Mouse (Mus musculus): ENCODE measurements at regions not wholly inside any gene's neighbourhood (a gene's known extent, or its start where the extent isn't known, plus 50 kb on each side); places are given as distances from the start of the nearest gene placed in this dataset.

DNA sequence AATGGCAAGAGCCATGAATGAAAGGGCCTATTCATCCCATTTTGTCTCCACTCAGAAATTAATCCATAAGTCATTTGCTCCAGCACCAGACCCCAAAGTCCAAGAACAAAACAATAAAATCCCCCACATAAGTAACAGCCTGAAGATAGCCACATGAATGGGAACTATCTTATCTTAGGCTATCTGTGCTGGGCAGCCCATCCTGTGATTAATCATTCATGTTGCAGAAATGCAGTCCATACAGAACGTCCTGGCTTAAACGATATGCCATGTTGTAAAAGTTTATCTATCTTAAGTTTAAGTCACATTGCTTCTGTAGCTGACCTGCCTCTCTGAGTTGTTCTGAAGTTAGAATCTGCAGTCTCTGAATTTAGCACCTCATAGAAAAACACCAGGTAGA, 507.7 kb upstream of the B3galt2 start:
- H3K36me3 ChIP-seq (ENCODE audit: control insufficient read depth, insufficient read depth, low read length), result no peaks in the 10 kb centered on the region
- 62% methylated on average over 2 of the region's 2 CpGs for WGBS
- H3K4me1 ChIP-seq (ENCODE audit: control insufficient read depth, insufficient read depth, low read length), result no peaks in the 10 kb centered on the region
- no peak overlapping the region for H3K27ac ChIP-seq (ENCODE audit: low read length)
- H3K9me3 ChIP-seq (replicated peaks; ENCODE audit: control insufficient read depth, low read length), result no peaks in the 10 kb centered on the region
- no peak overlapping the region for H3K9ac ChIP-seq (ENCODE audit: low read length)
- no peak overlapping the region for H3K4me2 ChIP-seq (ENCODE audit: low read depth, low read length)
- ATAC-seq (ENCODE audit: insufficient read depth, low FRiP score), result no peak
- H3K27me3 ChIP-seq (ENCODE audit: control insufficient read depth, insufficient read depth, low read length), result no peaks in the 10 kb centered on the region
- no peak overlapping the region for H3K4me3 ChIP-seq (replicated peaks; ENCODE audit: low read length)

DNA sequence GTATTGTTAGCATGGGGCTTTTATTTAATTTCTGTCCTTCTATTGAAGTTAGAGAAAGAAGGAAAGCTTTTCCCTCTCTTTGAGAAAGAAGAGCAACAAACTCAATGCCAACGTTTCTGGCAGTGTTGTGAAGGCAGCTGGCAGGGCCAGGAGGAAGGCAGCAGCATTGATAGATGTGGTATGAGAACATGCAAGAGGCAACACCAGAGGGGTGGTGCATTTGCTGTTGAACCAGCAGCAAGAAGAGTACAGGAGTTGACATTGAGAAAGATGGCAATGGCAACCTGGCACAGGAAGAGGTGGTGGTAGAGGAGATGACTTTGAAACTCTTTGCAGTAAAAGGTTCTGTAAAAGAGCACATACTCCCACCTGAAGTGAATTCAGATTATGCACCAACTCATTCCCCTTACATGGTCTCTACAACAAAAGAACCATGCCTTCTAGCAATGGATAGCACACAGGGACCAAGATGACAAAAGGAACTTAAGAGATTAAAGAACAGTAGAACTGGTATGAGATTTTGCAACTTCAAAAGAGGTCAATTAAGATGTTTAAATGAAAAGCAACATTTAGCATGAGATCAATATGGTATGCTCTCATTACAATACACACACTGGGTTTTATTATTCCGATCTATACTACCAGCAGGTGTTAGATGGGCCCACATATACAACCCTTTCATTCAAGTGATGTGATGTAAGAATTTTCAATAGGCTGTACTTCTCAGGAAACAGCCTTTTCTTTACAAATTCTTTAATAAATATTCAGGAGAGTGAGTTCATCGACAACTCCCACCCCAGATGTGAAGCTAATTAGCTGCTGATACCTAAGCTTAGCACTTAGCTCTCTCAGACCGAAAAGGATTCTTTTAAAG, 495.1 kb upstream of the B3galt2 start:
- Histone ChIP-seq H3K9me3 (replicated peaks; ENCODE audit: control insufficient read depth, low read length) (no peaks in the 10 kb centered on the region), H3K36me3 (ENCODE audit: control insufficient read depth, insufficient read depth, low read length) (no peaks in the 10 kb centered on the region), H3K27ac (ENCODE audit: low read length) (no peak overlapping the region), H3K4me1 (ENCODE audit: control insufficient read depth, insufficient read depth, low read length) (no peaks in the 10 kb centered on the region), H3K9ac (ENCODE audit: low read length) (no peak overlapping the region), H3K4me3 (replicated peaks; ENCODE audit: low read length) (no peak overlapping the region), H3K27me3 (ENCODE audit: control insufficient read depth, insufficient read depth, low read length) (no peaks in the 10 kb centered on the region), H3K4me2 (ENCODE audit: low read depth, low read length) (no peak overlapping the region)
- WGBS, result 58% methylated on average over 4 of the region's 4 CpGs
- no peak for ATAC-seq (ENCODE audit: insufficient read depth, low FRiP score)

DNA sequence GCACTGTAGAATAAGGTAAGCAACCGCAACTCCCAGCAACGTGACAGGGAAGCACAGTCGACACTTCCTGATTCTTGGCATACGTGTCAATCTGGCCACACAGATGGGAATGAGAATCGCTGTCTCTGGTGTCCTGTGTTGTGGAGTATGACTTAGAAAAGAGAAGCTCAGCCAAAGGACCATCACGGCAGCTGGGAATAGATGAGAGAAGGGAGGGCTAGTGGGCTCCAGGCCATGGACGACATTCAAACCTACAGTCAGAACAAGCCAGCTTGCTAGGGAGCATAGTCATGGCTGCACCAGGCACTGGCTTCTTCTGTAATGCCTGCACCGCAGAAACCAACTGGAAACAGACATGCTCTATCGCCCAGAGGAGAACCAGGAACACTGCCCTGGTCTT, 469.2 kb upstream of the B3galt2 start:
- Histone ChIP-seq H3K27me3 (ENCODE audit: control insufficient read depth, insufficient read depth, low read length) (no peaks in the 10 kb centered on the region), H3K36me3 (ENCODE audit: control insufficient read depth, insufficient read depth, low read length) (no peaks in the 10 kb centered on the region), H3K4me3 (replicated peaks; ENCODE audit: low read length) (no peak overlapping the region), H3K9me3 (replicated peaks; ENCODE audit: control insufficient read depth, low read length) (no peaks in the 10 kb centered on the region), H3K4me2 (ENCODE audit: low read depth, low read length) (no peak overlapping the region), H3K4me1 (ENCODE audit: control insufficient read depth, insufficient read depth, low read length) (no peaks in the 10 kb centered on the region), H3K9ac (ENCODE audit: low read length) (no peak overlapping the region), H3K27ac (ENCODE audit: low read length) (no peak overlapping the region)
- whole genome bisulfite sequencing, result 82% methylated on average over 9 of the region's 9 CpGs
- ATAC-seq (ENCODE audit: insufficient read depth, low FRiP score), result no peak

DNA sequence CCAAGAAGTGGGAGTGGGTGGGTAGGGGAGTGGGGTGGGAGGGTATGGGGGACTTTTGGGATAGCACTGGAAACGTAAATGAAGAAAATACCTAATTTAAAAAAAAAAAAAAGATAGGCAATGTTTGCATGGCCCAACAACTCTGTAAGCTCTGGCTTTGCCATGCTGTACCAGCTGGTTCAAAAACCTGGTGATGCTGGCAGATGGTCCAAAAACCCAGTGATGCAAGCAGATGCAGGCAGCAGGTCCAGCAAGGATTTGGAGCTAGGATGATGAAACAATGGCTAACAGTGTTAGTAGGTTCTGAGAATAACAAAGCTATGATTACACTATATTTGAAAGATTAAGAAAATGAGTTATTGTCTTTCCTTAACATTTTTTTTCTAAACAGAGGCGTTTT, 466.6 kb upstream of the B3galt2 start:
- ATAC-seq (ENCODE audit: insufficient read depth, low FRiP score), result no peak
- H3K4me1 ChIP-seq (ENCODE audit: control insufficient read depth, insufficient read depth, low read length), result no peaks in the 10 kb centered on the region
- no peaks in the 10 kb centered on the region for H3K36me3 ChIP-seq (ENCODE audit: control insufficient read depth, insufficient read depth, low read length)
- no peaks in the 10 kb centered on the region for H3K9me3 ChIP-seq (replicated peaks; ENCODE audit: control insufficient read depth, low read length)
- no peaks in the 10 kb centered on the region for H3K27me3 ChIP-seq (ENCODE audit: control insufficient read depth, insufficient read depth, low read length)
- no peak overlapping the region for H3K4me3 ChIP-seq (replicated peaks; ENCODE audit: low read length)
- no peak overlapping the region for H3K27ac ChIP-seq (ENCODE audit: low read length)
- no peak overlapping the region for H3K9ac ChIP-seq (ENCODE audit: low read length)
- no peak overlapping the region for H3K4me2 ChIP-seq (ENCODE audit: low read depth, low read length)
- WGBS, result 82% methylated on average over 2 of the region's 2 CpGs

DNA sequence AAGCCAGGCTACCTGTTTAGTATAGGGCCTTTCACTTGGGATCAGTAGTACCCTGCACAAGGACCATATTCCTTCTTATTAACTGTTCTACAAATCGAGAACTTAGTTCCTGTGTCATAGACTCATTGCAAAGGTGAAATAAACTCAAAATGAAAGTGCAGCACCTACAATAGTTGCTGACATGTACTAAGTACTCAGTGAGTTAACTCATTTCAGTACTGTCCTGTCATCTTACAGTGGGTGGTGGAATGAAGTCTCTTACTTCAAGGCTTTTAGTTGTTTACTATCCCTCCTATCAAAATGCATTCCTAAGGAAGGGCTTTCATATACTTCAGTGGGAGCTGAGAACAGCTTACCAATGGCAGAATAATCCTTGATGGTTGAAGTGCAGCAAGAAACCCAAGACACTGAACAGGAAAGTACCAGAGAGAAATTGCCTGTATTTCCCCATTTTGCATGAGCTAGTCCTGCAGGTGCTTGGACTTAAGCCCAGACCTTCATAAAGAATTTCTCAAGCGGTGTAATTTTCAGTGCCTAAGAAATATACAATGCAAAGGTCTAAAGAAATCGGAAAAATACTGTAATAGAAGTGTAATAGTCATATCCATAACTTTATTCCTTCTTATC, 448.2 kb upstream of the B3galt2 start:
- H3K27ac ChIP-seq (ENCODE audit: low read length), result no peak overlapping the region
- ATAC-seq (ENCODE audit: insufficient read depth, low FRiP score), result no peak
- H3K9me3 ChIP-seq (replicated peaks; ENCODE audit: control insufficient read depth, low read length), result no peaks in the 10 kb centered on the region
- no peaks in the 10 kb centered on the region for H3K36me3 ChIP-seq (ENCODE audit: control insufficient read depth, insufficient read depth, low read length)
- WGBS, result 75% methylated on average over 3 of the region's 3 CpGs
- no peaks in the 10 kb centered on the region for H3K27me3 ChIP-seq (ENCODE audit: control insufficient read depth, insufficient read depth, low read length)
- H3K4me3 ChIP-seq (replicated peaks; ENCODE audit: low read length), result no peak overlapping the region
- no peaks in the 10 kb centered on the region for H3K4me1 ChIP-seq (ENCODE audit: control insufficient read depth, insufficient read depth, low read length)
- H3K4me2 ChIP-seq (ENCODE audit: low read depth, low read length), result no peak overlapping the region
- H3K9ac ChIP-seq (ENCODE audit: low read length), result no peak overlapping the region

DNA sequence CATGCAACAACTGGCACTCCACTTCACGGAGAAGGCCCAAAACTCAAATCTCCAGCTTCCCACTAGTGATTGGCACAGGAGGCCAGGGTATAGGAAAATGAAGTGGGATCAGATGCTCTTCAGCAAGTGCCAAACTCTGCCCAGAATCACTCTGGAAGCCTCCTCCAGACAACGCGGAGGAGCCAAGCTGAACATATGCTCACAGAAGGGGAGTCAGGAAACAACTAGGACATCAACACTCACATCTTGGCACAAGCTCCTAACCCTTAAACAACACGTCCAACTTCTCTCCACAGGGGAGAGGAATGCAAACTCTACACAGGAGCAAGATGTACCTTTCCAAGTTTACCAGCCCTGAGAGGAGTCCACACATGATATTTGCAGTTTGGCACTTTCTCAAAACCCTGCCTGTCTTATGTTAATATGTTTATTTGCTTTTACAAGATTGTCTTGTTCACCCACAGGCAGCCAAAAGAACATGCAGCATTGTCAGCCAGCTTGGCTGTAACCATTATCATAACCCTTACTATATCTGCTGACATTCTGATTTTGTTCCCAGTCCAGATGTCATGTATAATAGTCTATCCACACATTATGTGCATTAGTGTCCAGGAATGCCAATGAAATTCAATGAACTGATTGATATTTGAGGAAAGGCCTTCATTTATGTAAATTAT, 440.1 kb upstream of the B3galt2 start:
- Histone ChIP-seq H3K9me3 (replicated peaks; ENCODE audit: control insufficient read depth, low read length) (no peaks in the 10 kb centered on the region), H3K9ac (ENCODE audit: low read length) (no peak overlapping the region), H3K27me3 (ENCODE audit: control insufficient read depth, insufficient read depth, low read length) (no peaks in the 10 kb centered on the region), H3K36me3 (ENCODE audit: control insufficient read depth, insufficient read depth, low read length) (no peaks in the 10 kb centered on the region), H3K4me2 (ENCODE audit: low read depth, low read length) (no peak overlapping the region), H3K27ac (ENCODE audit: low read length) (no peak overlapping the region), H3K4me1 (ENCODE audit: control insufficient read depth, insufficient read depth, low read length) (no peaks in the 10 kb centered on the region), H3K4me3 (replicated peaks; ENCODE audit: low read length) (no peak overlapping the region)
- no peak for ATAC-seq (ENCODE audit: insufficient read depth, low FRiP score)
- WGBS, result 72% methylated on average over 4 of the region's 4 CpGs

DNA sequence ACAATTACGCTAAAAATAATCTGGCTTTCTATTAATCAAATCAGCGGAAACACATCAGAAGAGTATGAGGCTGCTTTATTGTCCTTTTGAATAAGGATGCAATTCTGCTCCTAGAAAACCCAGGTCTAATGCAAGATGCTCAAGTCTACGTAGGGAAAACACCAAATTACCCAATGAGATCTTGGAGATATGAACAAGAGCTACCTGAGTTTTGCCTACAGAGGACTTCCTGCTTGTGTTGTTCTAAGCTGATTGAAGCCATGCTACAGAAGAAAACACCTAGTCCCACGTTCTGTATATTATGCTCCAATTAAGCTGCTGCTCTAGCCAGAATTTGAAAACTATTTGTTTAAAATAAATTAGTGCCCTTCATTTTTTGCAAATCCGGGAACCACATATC, 439.5 kb upstream of the B3galt2 start:
- no peak for ATAC-seq (ENCODE audit: insufficient read depth, low FRiP score)
- no peak overlapping the region for H3K27ac ChIP-seq (ENCODE audit: low read length)
- no peak overlapping the region for H3K4me2 ChIP-seq (ENCODE audit: low read depth, low read length)
- H3K4me1 ChIP-seq (ENCODE audit: control insufficient read depth, insufficient read depth, low read length), result no peaks in the 10 kb centered on the region
- H3K9ac ChIP-seq (ENCODE audit: low read length), result no peak overlapping the region
- no peak overlapping the region for H3K4me3 ChIP-seq (replicated peaks; ENCODE audit: low read length)
- no peaks in the 10 kb centered on the region for H3K9me3 ChIP-seq (replicated peaks; ENCODE audit: control insufficient read depth, low read length)
- no peaks in the 10 kb centered on the region for H3K27me3 ChIP-seq (ENCODE audit: control insufficient read depth, insufficient read depth, low read length)
- H3K36me3 ChIP-seq (ENCODE audit: control insufficient read depth, insufficient read depth, low read length), result no peaks in the 10 kb centered on the region
- WGBS, result 79% methylated on average over 5 of the region's 5 CpGs

DNA sequence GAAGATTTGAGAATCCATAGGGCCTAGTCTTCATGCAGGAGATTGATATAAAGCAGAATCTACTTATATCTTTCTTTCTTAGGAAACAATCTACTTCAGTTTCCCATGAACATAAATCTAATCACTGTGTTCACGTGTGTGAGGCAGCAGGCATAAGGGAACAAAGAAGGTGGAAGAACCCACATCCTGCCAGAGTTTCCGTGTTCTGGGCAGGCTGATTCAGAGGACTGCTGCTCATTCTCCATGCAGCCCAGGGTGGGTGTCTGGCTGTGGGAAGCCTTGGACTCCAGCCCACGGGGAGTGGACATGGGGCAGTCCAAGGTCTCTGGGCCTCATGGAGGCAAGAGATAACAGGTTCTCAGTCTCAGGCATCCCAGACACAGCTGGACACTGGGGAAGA, 438.3 kb upstream of the B3galt2 start:
- no peak for ATAC-seq (ENCODE audit: insufficient read depth, low FRiP score)

DNA sequence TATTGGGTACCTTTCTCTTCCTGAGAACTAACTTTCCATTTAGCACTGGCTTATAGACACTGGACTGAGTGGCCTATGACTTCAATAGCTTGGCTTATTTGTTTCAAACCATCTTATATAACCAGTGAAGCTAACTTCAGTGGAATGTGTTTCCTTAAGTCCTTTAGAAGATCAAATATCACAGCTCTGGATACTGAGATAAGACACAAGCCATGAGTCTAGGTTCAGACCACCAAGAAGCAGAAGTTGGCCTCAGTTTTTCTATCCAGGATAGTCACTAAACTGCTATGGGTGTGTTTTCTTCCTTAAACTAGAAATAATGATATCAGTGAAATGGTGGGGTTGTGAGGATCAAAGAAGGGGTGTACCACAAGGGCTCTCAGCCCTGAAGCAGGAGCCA, 436.4 kb upstream of the B3galt2 start:
- no peak overlapping the region for H3K4me2 ChIP-seq (ENCODE audit: low read depth, low read length)
- H3K4me1 ChIP-seq (ENCODE audit: control insufficient read depth, insufficient read depth, low read length), result no peaks in the 10 kb centered on the region
- H3K4me3 ChIP-seq (replicated peaks; ENCODE audit: low read length), result no peak overlapping the region
- ATAC-seq (ENCODE audit: insufficient read depth, low FRiP score), result no peak
- no peak overlapping the region for H3K9ac ChIP-seq (ENCODE audit: low read length)
- no peaks in the 10 kb centered on the region for H3K27me3 ChIP-seq (ENCODE audit: control insufficient read depth, insufficient read depth, low read length)
- H3K27ac ChIP-seq (ENCODE audit: low read length), result no peak overlapping the region
- no peaks in the 10 kb centered on the region for H3K36me3 ChIP-seq (ENCODE audit: control insufficient read depth, insufficient read depth, low read length)
- H3K9me3 ChIP-seq (replicated peaks; ENCODE audit: control insufficient read depth, low read length), result no peaks in the 10 kb centered on the region

More for the DNA sequence above, 438.3 kb upstream of the B3galt2 start:
- Histone ChIP-seq H3K36me3 (ENCODE audit: control insufficient read depth, insufficient read depth, low read length) (no peaks in the 10 kb centered on the region), H3K27me3 (ENCODE audit: control insufficient read depth, insufficient read depth, low read length) (no peaks in the 10 kb centered on the region), H3K4me3 (replicated peaks; ENCODE audit: low read length) (no peak overlapping the region), H3K9me3 (replicated peaks; ENCODE audit: control insufficient read depth, low read length) (no peaks in the 10 kb centered on the region), H3K9ac (ENCODE audit: low read length) (no peak overlapping the region), H3K27ac (ENCODE audit: low read length) (no peak overlapping the region), H3K4me2 (ENCODE audit: low read depth, low read length) (no peak overlapping the region), H3K4me1 (ENCODE audit: control insufficient read depth, insufficient read depth, low read length) (no peaks in the 10 kb centered on the region)
- 64% methylated on average over 3 of the region's 3 CpGs for WGBS

All from stomach, embryonic 16.5 days (tissue).